8 mouse cellular contexts compared by ENCODE assay signal in genomic region chr4:135931832-135932231, GRCm38 (mm10). TPM values are rescaled to one million over a fixed set of nuclear protein-coding genes. Genes with fewer than 3 reads are reported as not detected.
DNase-seq lines count a peak whose midpoint lies in the region; ATAC-seq and TF ChIP-seq lines count a peak whose summit lies in the region.

No protein-coding gene starts in this region.

- H3K36me3 ChIP-seq in ES-E14 (ENCODE audit: control insufficient read depth, insufficient read depth, low read length, poor library complexity, severe bottlenecking): peaks cover 6% of the 10 kb centered on the region; the same call in 1 of the 2 replicates
- H3K36me3 ChIP-seq in midbrain, embryonic 11.5 days (ENCODE audit: control insufficient read depth, insufficient read depth, low read length): no peaks in the 10 kb centered on the region

- no peak overlapping the region for H3K4me3 ChIP-seq in ES-E14 (ENCODE audit: insufficient read depth in 1 of 2, low read depth in 1 of 2, low read length in 2 of 2, poor library complexity in 1 of 2, severe bottlenecking in 1 of 2)
- no peak overlapping the region for H3K4me3 ChIP-seq in midbrain, embryonic 11.5 days (ENCODE audit: low read depth, low read length)

- peak; percentile 61; the same call in 1 of the 2 replicates for ATAC-seq in erythroid progenitor cell, adult 5-6 weeks (replicated peaks; ENCODE audit: low FRiP score, poor library complexity, severe bottlenecking)
- ATAC-seq in midbrain, embryonic 11.5 days (ENCODE audit: low FRiP score): no peak

- no peak overlapping the region for H3K4me2 ChIP-seq in midbrain, embryonic 11.5 days

- H3K9me3 ChIP-seq in ES-E14 (ENCODE audit: control insufficient read depth, insufficient read depth, low read depth, low read length): no peaks in the 10 kb centered on the region
- no peaks in the 10 kb centered on the region for H3K9me3 ChIP-seq in midbrain, embryonic 11.5 days (ENCODE audit: control insufficient read depth, low read length)

- DNase-seq in kidney, postnatal 25 days: peak; percentile 49 to 57
- DNase-seq in kidney, adult 11 months: no peak
- DNase-seq in ES-E14 (ENCODE audit: low read depth, low spot score): no peak
- peak; percentile 57 for DNase-seq in retina, embryonic 14.5 days (ENCODE audit: low spot score)
- no peak for DNase-seq in yolk sac, embryonic 10.5 days (ENCODE audit: low spot score)
- no peak for DNase-seq in right cerebral cortex, postnatal 10 days (ENCODE audit: low spot score in 2 of 2)
- no peak for DNase-seq in midbrain, embryonic 11.5 days (ENCODE audit: low spot score, missing footprints)

- WGBS in midbrain, embryonic 11.5 days: 71% methylated on average over 5 of the region's 5 CpGs

- no peaks in the 10 kb centered on the region for H3K27me3 ChIP-seq in midbrain, embryonic 11.5 days (ENCODE audit: control insufficient read depth, insufficient read depth, low read length)

- no peak overlapping the region for H3K27ac ChIP-seq in ES-E14 (ENCODE audit: insufficient read depth, low read depth, low read length, poor library complexity, severe bottlenecking)
- no peak overlapping the region for H3K27ac ChIP-seq in midbrain, embryonic 11.5 days (ENCODE audit: low read depth, low read length)

- peaks cover 2 to 4% of the 10 kb centered on the region in 2 experiments; a peak in 2 of 4 replicates for H3K4me1 ChIP-seq in ES-E14 (ENCODE audit: control insufficient read depth in 2 of 2, insufficient read depth in 2 of 2, low read length in 2 of 2, poor library complexity in 1 of 2)
- H3K4me1 ChIP-seq in midbrain, embryonic 11.5 days (ENCODE audit: control insufficient read depth, insufficient read depth, low read length): peaks cover 3% of the 10 kb centered on the region; the same call in 1 of the 2 replicates

- H3K9ac ChIP-seq in ES-E14 (ENCODE audit: insufficient read depth, low read depth, low read length, poor library complexity, severe bottlenecking): no peak overlapping the region
- no peak overlapping the region for H3K9ac ChIP-seq in midbrain, embryonic 11.5 days (ENCODE audit: low read length)

- in situ Hi-C loops in ES-E14 (cut with MboI; ENCODE audit: low sequenced_read_pairs in 2 of 2, unreplicated experiment in 2 of 2): no loop called here

TF ChIP-seq in ES-E14, 5 proteins besides CTCF, POLR2A, EP300 and RAD21:
- TF ChIP-seq HCFC1 (IDR thresholded peaks at IDR 0.05; ENCODE audit: borderline replicate concordance, insufficient read depth, low read length) (no peak), ZNF384 (IDR thresholded peaks at IDR 0.05; ENCODE audit: low read depth, low read length) (0 out of 2 replicates have a peak, but pooled peaks have one; percentile 24)

RNA-seq across cellular contexts. Expression of gene Fuca1, which starts 11.3 kb away (rescaled TPM):
- 69.8 and 124 TPM in 2 replicates for total RNA-seq in ES-E14 (2012; rRNA removed)
- 23.1 and 45.3 TPM in 2 replicates for total RNA-seq in erythroid progenitor cell, adult 5-6 weeks (2015; ENCODE audit: low replicate concordance)
- 38.9 and 50.2 TPM in 2 replicates for total RNA-seq in erythroid progenitor cell, adult 5-6 weeks (2017; ENCODE audit: low replicate concordance)
- 43.0 and 48.1 TPM in 2 replicates for polyA plus RNA-seq in midbrain, embryonic 11.5 days (2014; fragmentation: Nextera tagmentation; extraction: Ambion mirVana)

RNA-seq across cellular contexts. Expression of gene Hmgcl, which starts 14.4 kb away (rescaled TPM):
- 15.6 and 17.4 TPM in 2 replicates for total RNA-seq in ES-E14 (2012; rRNA removed)
- 24.3 and 25.2 TPM in 2 replicates for total RNA-seq in erythroid progenitor cell, adult 5-6 weeks (2015; ENCODE audit: low replicate concordance)
- total RNA-seq in erythroid progenitor cell, adult 5-6 weeks (2017; ENCODE audit: low replicate concordance): 19.6 and 30.0 TPM in 2 replicates
- 55.1 and 62.9 TPM in 2 replicates for polyA plus RNA-seq in midbrain, embryonic 11.5 days (2014; fragmentation: Nextera tagmentation; extraction: Ambion mirVana)

RNA-seq across cellular contexts. Expression of gene Gale, which starts 31.7 kb away (rescaled TPM):
- 31.1 and 33.0 TPM in 2 replicates for total RNA-seq in ES-E14 (2012; rRNA removed)
- 1.4 and 6.3 TPM in 2 replicates for total RNA-seq in erythroid progenitor cell, adult 5-6 weeks (2015; ENCODE audit: low replicate concordance)
- 3.6 and 12.2 TPM in 2 replicates for total RNA-seq in erythroid progenitor cell, adult 5-6 weeks (2017; ENCODE audit: low replicate concordance)
- polyA plus RNA-seq in midbrain, embryonic 11.5 days (2014; fragmentation: Nextera tagmentation; extraction: Ambion mirVana): 25.6 and 27.0 TPM in 2 replicates

RNA-seq across cellular contexts. Expression of gene Cnr2, which starts 36.6 kb away (rescaled TPM):
- total RNA-seq in ES-E14 (2012; rRNA removed): 0.04 and 0.05 TPM in 2 replicates
- 4.3 and 5.0 TPM in 2 replicates for total RNA-seq in erythroid progenitor cell, adult 5-6 weeks (2015; ENCODE audit: low replicate concordance)
- total RNA-seq in erythroid progenitor cell, adult 5-6 weeks (2017; ENCODE audit: low replicate concordance): 1.7 and 3.4 TPM in 2 replicates
- polyA plus RNA-seq in midbrain, embryonic 11.5 days (2014; fragmentation: Nextera tagmentation; extraction: Ambion mirVana): 0.41 and 0.63 TPM in 2 replicates

RNA-seq across cellular contexts. Expression of gene Lypla2, which starts 40.6 kb away (rescaled TPM):
- 23.8 and 33.0 TPM in 2 replicates for total RNA-seq in ES-E14 (2012; rRNA removed)
- 16.3 and 18.7 TPM in 2 replicates for total RNA-seq in erythroid progenitor cell, adult 5-6 weeks (2015; ENCODE audit: low replicate concordance)
- 6.3 and 12.9 TPM in 2 replicates for total RNA-seq in erythroid progenitor cell, adult 5-6 weeks (2017; ENCODE audit: low replicate concordance)
- 136 and 144 TPM in 2 replicates for polyA plus RNA-seq in midbrain, embryonic 11.5 days (2014; fragmentation: Nextera tagmentation; extraction: Ambion mirVana)

Comparison
In these comparisons a context has a peak if more than half of its experiments do, and no peak if none do; other contexts are left out.
1. DNase-seq: peak in kidney, postnatal 25 days (2 of 2) and retina, embryonic 14.5 days (single experiment); none in kidney, adult 11 months (single experiment), ES-E14 (single experiment), yolk sac, embryonic 10.5 days (single experiment), right cerebral cortex, postnatal 10 days (0 of 2) and midbrain, embryonic 11.5 days (single experiment).